Mouse (Mus musculus): ENCODE results near the gene L3mbtl4. TPM values are rescaled to one million over a fixed set of nuclear protein-coding genes. Genes with fewer than 3 reads are reported as not detected.
"Not testable (repeated sequence)": the region's sequence is repeated elsewhere in the genome, so short reads cannot be mapped to it uniquely, and the experiment has no call there.

Gene L3mbtl4
- polyA plus RNA-seq, 1 experiment from 2014 or later, result not detected

- H3K36me3 ChIP-seq (ENCODE audit: control insufficient read depth, insufficient read depth, low read length), result no peaks in the 10 kb centered on the region
- 65% methylated on average over 1 of the region's 1 CpGs for WGBS
- H3K9me3 ChIP-seq (ENCODE audit: control insufficient read depth, low read length), result 0 out of 2 replicates have a peak, but pooled peaks cover 6% of the 10 kb centered on the region
- no peak overlapping the region for H3K27ac ChIP-seq (replicated peaks in 1 of 2; ENCODE audit: control insufficient read depth in 1 of 2, insufficient read depth in 1 of 2, low read depth in 2 of 2, low read length in 2 of 2)
- no peak for ATAC-seq (ENCODE audit: insufficient number of reproducible peaks, insufficient read depth, low FRiP score, low read depth)
- no peak overlapping the region for H3K4me3 ChIP-seq (ENCODE audit: control insufficient read depth in 1 of 2, insufficient read depth in 1 of 2, low read depth in 1 of 2, low read length in 2 of 2)
- no peaks in the 10 kb centered on the region for H3K27me3 ChIP-seq (ENCODE audit: control insufficient read depth, insufficient read depth, low read length)
- H3K4me1 ChIP-seq (ENCODE audit: control insufficient read depth in 2 of 2, insufficient read depth in 2 of 2, low read length in 2 of 2), result no peaks in the 10 kb centered on the region
- H3K4me2 ChIP-seq (ENCODE audit: low read length), result no peak overlapping the region
- H3K9ac ChIP-seq (ENCODE audit: low read length), result no peak overlapping the region
These were observed 97.5 kb downstream of the L3mbtl4 start for GRCm38 (mm10) chr17:68371101-68371500.

GRCm38 (mm10) chr17:68388481-68388880 is 114.9 kb downstream of the L3mbtl4 start:
- Histone ChIP-seq H3K27me3 (ENCODE audit: control insufficient read depth, insufficient read depth, low read length) (no peaks in the 10 kb centered on the region), H3K4me3 (ENCODE audit: control insufficient read depth in 1 of 2, insufficient read depth in 1 of 2, low read depth in 1 of 2, low read length in 2 of 2) (no peak overlapping the region), H3K9me3 (ENCODE audit: control insufficient read depth, low read length) (no peaks in the 10 kb centered on the region), H3K4me2 (ENCODE audit: low read length) (no peak overlapping the region), H3K36me3 (ENCODE audit: control insufficient read depth, insufficient read depth, low read length) (no peaks in the 10 kb centered on the region), H3K27ac (replicated peaks in 1 of 2; ENCODE audit: control insufficient read depth in 1 of 2, insufficient read depth in 1 of 2, low read depth in 2 of 2, low read length in 2 of 2) (no peak overlapping the region), H3K9ac (ENCODE audit: low read length) (no peak overlapping the region), H3K4me1 (ENCODE audit: control insufficient read depth in 2 of 2, insufficient read depth in 2 of 2, low read length in 2 of 2) (no peaks in the 10 kb centered on the region)
- no peak for ATAC-seq (ENCODE audit: insufficient number of reproducible peaks, insufficient read depth, low FRiP score, low read depth)
- WGBS, result 70% methylated on average over 5 of the region's 5 CpGs

- ATAC-seq (ENCODE audit: insufficient number of reproducible peaks, insufficient read depth, low FRiP score, low read depth), result no peak
- H3K4me3 ChIP-seq (ENCODE audit: control insufficient read depth in 1 of 2, insufficient read depth in 1 of 2, low read depth in 1 of 2, low read length in 2 of 2), result no peak overlapping the region
- 54% methylated on average over 1 of the region's 1 CpGs for WGBS
- no peaks in the 10 kb centered on the region for H3K27me3 ChIP-seq (ENCODE audit: control insufficient read depth, insufficient read depth, low read length)
- no peaks in the 10 kb centered on the region for H3K36me3 ChIP-seq (ENCODE audit: control insufficient read depth, insufficient read depth, low read length)
- no peak overlapping the region for H3K4me2 ChIP-seq (ENCODE audit: low read length)
- H3K27ac ChIP-seq (replicated peaks in 1 of 2; ENCODE audit: control insufficient read depth in 1 of 2, insufficient read depth in 1 of 2, low read depth in 2 of 2, low read length in 2 of 2), result no peak overlapping the region
- H3K4me1 ChIP-seq (ENCODE audit: control insufficient read depth in 2 of 2, insufficient read depth in 2 of 2, low read length in 2 of 2), result no peaks in the 10 kb centered on the region
- H3K9me3 ChIP-seq (ENCODE audit: control insufficient read depth, low read length), result no peaks in the 10 kb centered on the region
- no peak overlapping the region for H3K9ac ChIP-seq (ENCODE audit: low read length)
These were observed 132.4 kb downstream of the L3mbtl4 start for GRCm38 (mm10) chr17:68405993-68406392.

- H3K27ac ChIP-seq (replicated peaks in 1 of 2; ENCODE audit: control insufficient read depth in 1 of 2, insufficient read depth in 1 of 2, low read depth in 2 of 2, low read length in 2 of 2); ATAC-seq (ENCODE audit: insufficient number of reproducible peaks, insufficient read depth, low FRiP score, low read depth); H3K36me3 ChIP-seq (ENCODE audit: control insufficient read depth, insufficient read depth, low read length); H3K27me3 ChIP-seq (ENCODE audit: control insufficient read depth, insufficient read depth, low read length); H3K9ac ChIP-seq (ENCODE audit: low read length); H3K9me3 ChIP-seq (ENCODE audit: control insufficient read depth, low read length); H3K4me2 ChIP-seq (ENCODE audit: low read length); H3K4me3 ChIP-seq (ENCODE audit: control insufficient read depth in 1 of 2, insufficient read depth in 1 of 2, low read depth in 1 of 2, low read length in 2 of 2); H3K4me1 ChIP-seq (ENCODE audit: control insufficient read depth in 2 of 2, insufficient read depth in 2 of 2, low read length in 2 of 2): not testable (repeated sequence)
- WGBS, result 46% methylated on average over 1 of the region's 1 CpGs
These were observed 133.5 kb downstream of the L3mbtl4 start for GRCm38 (mm10) chr17:68407121-68407520.

- ATAC-seq (ENCODE audit: insufficient number of reproducible peaks, insufficient read depth, low FRiP score, low read depth), result no peak
- H3K27ac ChIP-seq (replicated peaks in 1 of 2; ENCODE audit: control insufficient read depth in 1 of 2, insufficient read depth in 1 of 2, low read depth in 2 of 2, low read length in 2 of 2), result no peak overlapping the region
- H3K9ac ChIP-seq (ENCODE audit: low read length), result no peak overlapping the region
- no peaks in the 10 kb centered on the region for H3K9me3 ChIP-seq (ENCODE audit: control insufficient read depth, low read length)
- 46% methylated on average over 12 of the region's 12 CpGs for WGBS
- H3K4me2 ChIP-seq (ENCODE audit: low read length), result no peak overlapping the region
- no peak overlapping the region for H3K4me3 ChIP-seq (ENCODE audit: control insufficient read depth in 1 of 2, insufficient read depth in 1 of 2, low read depth in 1 of 2, low read length in 2 of 2)
- H3K4me1 ChIP-seq (ENCODE audit: control insufficient read depth in 2 of 2, insufficient read depth in 2 of 2, low read length in 2 of 2), result no peaks in the 10 kb centered on the region
- H3K36me3 ChIP-seq (ENCODE audit: control insufficient read depth, insufficient read depth, low read length), result no peaks in the 10 kb centered on the region
- H3K27me3 ChIP-seq (ENCODE audit: control insufficient read depth, insufficient read depth, low read length), result no peaks in the 10 kb centered on the region
These were observed 149.3 kb downstream of the L3mbtl4 start for GRCm38 (mm10) chr17:68422663-68423498.

- Histone ChIP-seq H3K27ac (replicated peaks in 1 of 2; ENCODE audit: control insufficient read depth in 1 of 2, insufficient read depth in 1 of 2, low read depth in 2 of 2, low read length in 2 of 2) (no peak overlapping the region), H3K4me3 (ENCODE audit: control insufficient read depth in 1 of 2, insufficient read depth in 1 of 2, low read depth in 1 of 2, low read length in 2 of 2) (no peak overlapping the region), H3K4me2 (ENCODE audit: low read length) (no peak overlapping the region), H3K9ac (ENCODE audit: low read length) (no peak overlapping the region), H3K9me3 (ENCODE audit: control insufficient read depth, low read length) (no peaks in the 10 kb centered on the region), H3K4me1 (ENCODE audit: control insufficient read depth in 2 of 2, insufficient read depth in 2 of 2, low read length in 2 of 2) (no peaks in the 10 kb centered on the region), H3K36me3 (ENCODE audit: control insufficient read depth, insufficient read depth, low read length) (no peaks in the 10 kb centered on the region), H3K27me3 (ENCODE audit: control insufficient read depth, insufficient read depth, low read length) (no peaks in the 10 kb centered on the region)
- WGBS, result 71% methylated on average over 5 of the region's 5 CpGs
- ATAC-seq (ENCODE audit: insufficient number of reproducible peaks, insufficient read depth, low FRiP score, low read depth), result no peak
These were observed 160.0 kb downstream of the L3mbtl4 start for GRCm38 (mm10) chr17:68433576-68433975.

- Histone ChIP-seq H3K9ac (ENCODE audit: low read length) (no peak overlapping the region), H3K4me2 (ENCODE audit: low read length) (no peak overlapping the region), H3K9me3 (ENCODE audit: control insufficient read depth, low read length) (no peaks in the 10 kb centered on the region), H3K4me3 (ENCODE audit: control insufficient read depth in 1 of 2, insufficient read depth in 1 of 2, low read depth in 1 of 2, low read length in 2 of 2) (no peak overlapping the region), H3K27me3 (ENCODE audit: control insufficient read depth, insufficient read depth, low read length) (no peaks in the 10 kb centered on the region), H3K4me1 (ENCODE audit: control insufficient read depth in 2 of 2, insufficient read depth in 2 of 2, low read length in 2 of 2) (no peaks in the 10 kb centered on the region), H3K27ac (replicated peaks in 1 of 2; ENCODE audit: control insufficient read depth in 1 of 2, insufficient read depth in 1 of 2, low read depth in 2 of 2, low read length in 2 of 2) (no peak overlapping the region), H3K36me3 (ENCODE audit: control insufficient read depth, insufficient read depth, low read length) (no peaks in the 10 kb centered on the region)
- ATAC-seq (ENCODE audit: insufficient number of reproducible peaks, insufficient read depth, low FRiP score, low read depth), result no peak
- WGBS, result 89% methylated on average over 1 of the region's 1 CpGs
These were observed 177.3 kb downstream of the L3mbtl4 start for GRCm38 (mm10) chr17:68450921-68451320.

GRCm38 (mm10) chr17:68461471-68461870 is 187.9 kb downstream of the L3mbtl4 start:
- ATAC-seq (ENCODE audit: insufficient number of reproducible peaks, insufficient read depth, low FRiP score, low read depth), result no peak
- Histone ChIP-seq H3K27me3 (ENCODE audit: control insufficient read depth, insufficient read depth, low read length) (no peaks in the 10 kb centered on the region; the same call in 1 of the 2 replicates), H3K4me1 (ENCODE audit: control insufficient read depth in 2 of 2, insufficient read depth in 2 of 2, low read length in 2 of 2) (no peaks in the 10 kb centered on the region), H3K36me3 (ENCODE audit: control insufficient read depth, insufficient read depth, low read length) (no peaks in the 10 kb centered on the region), H3K4me3 (ENCODE audit: control insufficient read depth in 1 of 2, insufficient read depth in 1 of 2, low read depth in 1 of 2, low read length in 2 of 2) (no peak overlapping the region), H3K9ac (ENCODE audit: low read length) (no peak overlapping the region), H3K27ac (replicated peaks in 1 of 2; ENCODE audit: control insufficient read depth in 1 of 2, insufficient read depth in 1 of 2, low read depth in 2 of 2, low read length in 2 of 2) (no peak overlapping the region), H3K4me2 (ENCODE audit: low read length) (no peak overlapping the region), H3K9me3 (ENCODE audit: control insufficient read depth, low read length) (no peaks in the 10 kb centered on the region)
- WGBS, result 71% methylated on average over 5 of the region's 5 CpGs

All from heart, embryonic 14.5 days (tissue).